Mouse (Mus musculus): Measurements from ENCODE around the gene Lsm6.

The Lsm6 gene

GRCm38 (mm10) chr8:78806006-78806405 is 14.9 kb downstream of the Lsm6 start:
- no peak for DNase-seq (ENCODE audit: low spot score)

GRCm38 (mm10) chr8:78801201-78801600 is 19.7 kb downstream of the Lsm6 start:
- no peak for DNase-seq (ENCODE audit: low spot score)

DNA sequence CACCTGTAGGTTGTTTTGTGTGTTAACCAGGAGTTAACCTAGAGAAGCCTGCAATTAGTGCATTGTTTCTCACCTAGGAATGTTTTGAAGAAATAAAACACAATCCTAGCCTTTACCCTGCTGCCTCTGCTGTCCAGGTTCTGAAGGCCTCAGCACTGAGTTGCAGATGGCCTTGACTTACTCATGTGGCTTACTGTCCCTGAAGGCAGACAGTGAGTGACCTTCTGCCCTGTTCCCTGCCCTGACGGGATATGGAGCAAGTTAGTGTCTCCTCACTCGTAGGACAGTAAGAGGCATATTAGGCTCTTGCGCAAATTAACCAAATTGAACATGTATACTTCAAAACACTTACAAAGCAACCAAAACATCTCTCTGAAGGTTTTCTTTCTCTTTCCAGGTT is 22.3 kb downstream of the Lsm6 start:
- DNase-seq (ENCODE audit: low spot score) = no peak

DNA sequence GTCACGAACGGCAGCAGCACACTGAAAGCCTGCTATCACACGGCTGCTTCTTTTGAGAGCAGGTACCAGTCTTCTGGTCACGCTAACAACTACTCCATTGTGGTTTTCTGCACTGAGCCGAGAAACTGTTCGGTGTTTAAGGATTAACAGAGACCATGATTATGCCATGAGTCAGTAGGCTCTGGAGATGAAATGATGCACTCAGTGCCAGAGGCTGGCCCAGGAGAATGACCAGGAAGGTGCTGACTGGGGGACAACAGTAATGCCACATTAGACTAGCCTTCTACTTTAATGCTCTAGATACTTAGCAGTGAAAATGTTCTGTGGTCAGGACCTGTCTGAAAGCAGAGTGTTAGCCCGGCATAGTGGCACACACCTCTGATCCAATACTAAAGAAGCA is 23.0 kb downstream of the Lsm6 start:
- DNase-seq (ENCODE audit: low spot score) = no peak

GRCm38 (mm10) chr8:78793231-78793630 is 27.7 kb downstream of the Lsm6 start:
- no peak for DNase-seq (ENCODE audit: low spot score)

- no peak for DNase-seq (ENCODE audit: low spot score)
Measured at GRCm38 (mm10) chr8:78776816-78777215, 44.1 kb downstream of the Lsm6 start.

GRCm38 (mm10) chr8:78771256-78771655 is 49.7 kb downstream of the Lsm6 start:
- no peak for DNase-seq (ENCODE audit: low spot score)

GRCm38 (mm10) chr8:78770584-78770983 is 50.4 kb downstream of the Lsm6 start:
- DNase-seq (ENCODE audit: low spot score) = no peak

DNA sequence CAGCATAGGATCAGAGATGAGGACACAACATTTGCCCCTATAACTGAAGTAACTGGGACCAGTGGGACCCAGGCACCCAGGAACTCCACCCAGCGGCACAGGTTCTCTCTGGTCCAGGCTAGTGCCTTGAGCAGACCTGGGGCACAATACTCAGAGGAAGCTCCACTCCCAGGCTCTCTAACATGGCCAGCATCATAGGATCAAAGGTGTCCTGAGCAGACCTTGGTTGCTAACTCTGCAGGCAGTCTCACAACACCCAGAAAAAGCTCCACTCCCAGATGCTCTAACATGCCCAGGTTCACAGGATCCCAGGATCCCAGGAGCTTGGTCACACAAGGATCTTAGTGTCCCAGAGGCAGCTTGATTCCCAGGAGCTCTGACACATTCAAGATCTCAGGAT is 55.4 kb downstream of the Lsm6 start:
- no peak for DNase-seq (ENCODE audit: low spot score)

- no peak for DNase-seq (ENCODE audit: low spot score)
Measured at GRCm38 (mm10) chr8:78764976-78765375, 56.0 kb downstream of the Lsm6 start.

DNA sequence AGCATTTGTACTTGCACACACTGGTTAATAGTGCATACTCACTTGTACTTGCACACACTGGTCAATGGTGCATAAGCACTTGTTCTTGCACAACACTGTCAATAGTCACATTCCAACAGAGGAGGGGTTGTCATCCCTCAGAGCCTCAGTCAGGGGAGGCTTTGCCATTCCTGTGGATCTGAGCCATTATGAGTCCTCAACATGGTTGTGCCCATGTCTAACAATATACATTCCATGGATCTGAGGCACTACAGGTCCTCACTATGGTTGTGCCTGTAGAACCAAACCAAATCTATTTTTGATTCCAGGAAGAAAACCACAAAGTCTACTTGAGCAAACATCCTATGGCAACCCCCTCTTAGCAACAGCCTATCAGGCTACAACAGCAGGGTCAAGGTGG is 61.8 kb downstream of the Lsm6 start:
- DNase-seq (ENCODE audit: low spot score) = no peak

DNA sequence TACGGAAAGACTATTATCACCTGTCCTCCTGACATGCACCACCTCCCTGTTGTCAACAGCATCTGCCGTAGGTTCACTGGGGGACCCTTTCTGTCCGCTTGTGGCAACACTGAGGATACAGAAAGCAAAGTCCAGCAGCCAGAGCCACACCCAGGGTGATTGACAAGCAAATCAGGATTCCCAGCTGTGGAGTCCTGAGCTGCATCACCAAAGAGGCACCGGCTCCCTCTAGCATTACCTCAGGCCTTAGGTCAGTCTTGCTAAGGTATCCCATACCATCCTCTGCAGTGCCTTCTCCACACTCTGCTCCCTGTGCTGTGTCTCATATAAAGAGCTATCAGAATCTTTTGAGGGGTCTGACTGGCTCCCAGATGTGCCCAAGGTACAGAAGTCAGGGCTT is 66.0 kb downstream of the Lsm6 start:
- no peak for DNase-seq (ENCODE audit: low spot score)
